Mouse (Mus musculus): ENCODE data around the gene D230025D16Rik.

GRCm38 (mm10) chr8:105297511-105298192 is 72.7 kb downstream of the D230025D16Rik start, which contains the start of gene E2f4:
- TF ChIP-seq CTCF (conservative IDR thresholded peaks at IDR 0.05; ENCODE audit: insufficient read depth, insufficient read length, low read depth, low read length) (no peak), POLR2A (IDR thresholded peaks at IDR 0.05; ENCODE audit: low read depth, low read length) (no peak)

Measured in kidney, adult 2 months (tissue).